Mouse (Mus musculus): Measurements from ENCODE around the gene Dpm1.

- no peak for TF ChIP-seq CTCF (IDR thresholded peaks at IDR 0.05; ENCODE audit: borderline replicate concordance, insufficient read depth, low read length)
- no peak for TF ChIP-seq POLR2A (IDR thresholded peaks at IDR 0.05; ENCODE audit: low read depth, low read length)
Observed at GRCm38 (mm10) chr2:168256506-168256905, 26.1 kb upstream of the Dpm1 start.

All from embryonic fibroblast, embryonic 13.5 days (primary cell).